Mouse (Mus musculus) B cell, adult 2 months (primary cell): Measurements from ENCODE around the gene Unc5c.

Experiments
- DNase-seq, 2 experiments: peaks; one replicate each; pipeline ENCODE4 v3.0.0; 2022

The Unc5c gene

GRCm38 (mm10) chr3:141828301-141828700, 363.3 kb downstream of the Unc5c start:
- DNase-seq = no peak

- DNase-seq = no peak
These were observed 366.1 kb downstream of the Unc5c start for GRCm38 (mm10) chr3:141831135-141831534.

GRCm38 (mm10) chr3:141838864-141839263, 373.8 kb downstream of the Unc5c start:
- peak; percentile 1 to 3 for DNase-seq

GRCm38 (mm10) chr3:141849206-141849605, 384.2 kb downstream of the Unc5c start:
- no peak for DNase-seq

- DNase-seq = no peak
These were observed 385.1 kb downstream of the Unc5c start for GRCm38 (mm10) chr3:141850141-141850540.

DNA sequence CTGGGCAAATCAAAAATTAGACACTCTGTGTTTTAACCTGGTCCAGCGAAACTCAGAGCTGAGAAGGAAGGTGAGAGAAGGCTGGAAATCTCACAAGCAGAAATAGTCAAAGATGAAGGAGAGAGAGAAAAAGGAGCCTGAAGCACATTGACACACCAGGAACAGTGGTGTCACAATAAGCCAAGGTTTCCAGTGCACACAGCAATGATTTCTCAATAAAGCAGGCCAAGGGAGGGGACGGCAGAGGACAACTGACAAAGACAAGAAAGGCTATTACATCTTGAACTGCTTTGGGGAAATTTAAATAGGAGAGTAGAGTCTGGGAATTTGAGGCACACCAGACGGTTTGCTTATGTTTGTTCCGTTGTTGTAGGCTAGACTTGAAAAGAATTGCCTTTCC, 389.3 kb downstream of the Unc5c start:
- no peak for DNase-seq

DNA sequence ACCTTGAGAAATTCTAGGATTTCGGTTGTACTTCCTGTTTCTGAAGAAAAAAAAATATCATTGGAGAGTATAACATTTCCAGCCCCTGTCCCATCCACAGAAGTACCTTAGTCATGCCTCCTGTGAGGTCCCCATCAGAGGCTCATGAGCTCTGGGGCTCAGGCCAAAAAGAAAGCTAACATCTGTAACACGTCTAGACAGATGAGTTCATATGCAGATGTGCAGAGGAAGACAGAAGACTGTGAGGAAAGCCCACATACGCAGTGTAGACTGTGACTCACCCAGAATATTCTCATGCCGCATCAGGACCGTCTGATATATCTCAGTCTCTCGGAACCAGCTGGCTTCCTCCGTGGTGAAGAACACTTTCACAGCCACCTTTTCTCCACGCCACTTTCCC, 392.1 kb downstream of the Unc5c start:
- DNase-seq = no peak

DNA sequence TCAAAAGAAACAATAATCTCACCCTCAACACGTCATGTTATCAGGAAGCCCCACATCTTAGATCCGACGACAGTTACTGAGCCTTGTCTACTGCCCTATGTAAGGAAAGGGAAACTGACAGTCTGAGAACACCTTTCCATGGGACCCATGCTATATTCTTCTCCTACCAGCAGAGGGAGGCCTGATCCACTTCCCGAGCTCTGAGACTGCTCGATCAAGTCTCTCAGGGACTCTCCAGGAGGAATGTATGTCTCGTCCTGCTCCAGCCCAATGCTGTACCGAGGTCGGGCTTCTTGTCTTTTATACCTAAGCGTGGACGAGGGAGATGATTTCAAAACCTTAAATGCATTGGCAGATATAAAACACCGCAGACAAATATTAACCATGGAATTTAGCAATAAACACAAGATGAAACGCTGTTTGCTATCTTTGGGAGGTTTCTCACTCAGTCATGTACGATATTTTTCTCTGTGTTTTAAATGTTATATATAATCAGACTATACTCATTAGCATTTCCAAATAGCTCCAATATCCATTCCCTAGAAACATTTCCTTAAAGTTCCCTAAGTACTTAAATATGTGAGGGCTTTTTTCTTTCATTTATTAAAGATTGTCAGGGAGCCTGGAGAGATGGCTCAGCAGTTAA, 397.9 kb downstream of the Unc5c start:
- DNase-seq = peak in 1 of 2 experiments; percentile 1

DNA sequence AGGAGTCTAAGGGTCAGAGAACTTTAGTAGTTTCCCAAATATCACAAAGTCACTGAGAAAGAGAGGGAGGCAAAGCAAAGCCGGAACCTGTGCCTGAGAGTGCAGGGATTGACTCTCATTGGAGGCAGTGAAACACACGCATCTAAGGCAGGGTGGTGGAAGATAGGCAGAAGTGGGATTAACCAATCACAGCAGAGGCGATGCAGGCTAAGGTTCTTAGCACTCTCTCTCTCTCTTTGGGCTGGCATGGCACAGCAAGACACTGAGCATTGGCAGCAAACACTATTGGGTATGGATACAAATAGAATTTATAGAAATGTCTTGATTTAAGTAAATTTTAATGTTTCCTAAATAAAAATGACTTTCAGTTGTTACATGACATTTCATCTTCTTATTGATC, 406.8 kb downstream of the Unc5c start:
- no peak for DNase-seq

GRCm38 (mm10) chr3:141872337-141873042, 407.5 kb downstream of the Unc5c start:
- DNase-seq = no peak

GRCm38 (mm10) chr3:141882496-141882895, 417.5 kb downstream of the Unc5c start:
- DNase-seq = no peak

DNA sequence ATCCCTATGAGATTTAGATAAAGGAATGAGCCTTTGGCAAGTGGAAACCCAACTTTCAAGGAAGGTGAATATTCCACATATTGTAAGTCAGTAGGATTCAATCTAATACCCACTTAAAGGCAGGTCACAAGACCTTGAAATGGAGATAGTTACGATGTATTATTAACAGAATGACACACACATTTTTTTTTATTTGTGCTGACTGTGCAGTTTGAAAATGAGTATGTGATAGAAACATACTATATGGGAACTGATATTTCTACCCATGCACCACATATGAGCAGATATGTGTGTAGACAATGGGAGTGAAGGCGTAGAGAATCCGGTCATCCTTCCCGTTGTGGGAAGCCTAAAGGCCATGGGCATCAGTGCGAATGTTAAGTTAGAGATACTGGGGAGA, 419.2 kb downstream of the Unc5c start:
- no peak for DNase-seq
